Mouse (Mus musculus) MEL (cell line): ENCODE data around the gene Gm30302. TPM values are rescaled to one million over a fixed set of nuclear protein-coding genes. Genes with fewer than 3 reads are reported as not detected.

Source experiments
- DNase-seq: peaks from one replicate; pipeline ENCODE4 v3.0.0; 2011; ENCODE audit warnings: low read depth, low spot score
- H3K27ac ChIP-seq: 2 replicates; pipeline ENCODE4 v1.5.1; 2012; ENCODE audit warnings: low read depth, mild to moderate bottlenecking, control low read depth, low read length, moderate library complexity; ENCODE audit not compliant: control insufficient read depth
- H3K27me3 ChIP-seq, 2 experiments: fragments of 150-350 bp in 1 of 2; sonication (generic) in 1 of 2; 2 replicates each; pipeline ENCODE4 v1.6.1; 2012; ENCODE audit warnings: low read length in 2 of 2, mild to moderate bottlenecking in 2 of 2, improper control_type of control experiment in 1 of 2, moderate library complexity in 1 of 2; ENCODE audit not compliant: insufficient read depth in 2 of 2, control insufficient read depth in 1 of 2
- H3K36me3 ChIP-seq, 2 experiments: 2 replicates each; pipeline ENCODE4 v1.6.1; 2012 to 2014; ENCODE audit warnings: low read length in 2 of 2, improper control_type of control experiment in 1 of 2, inconsistent platforms in 1 of 2, mild to moderate bottlenecking in 1 of 2; ENCODE audit not compliant: insufficient read depth in 2 of 2, control insufficient read depth in 1 of 2
- H3K4me1 ChIP-seq, 2 experiments: fragments of 150-350 bp in 1 of 2; sonication (generic) in 1 of 2; 2 replicates each; pipeline ENCODE4 v1.6.1; 2012; ENCODE audit warnings: low read length in 2 of 2, improper control_type of control experiment in 1 of 2, mild to moderate bottlenecking in 1 of 2; ENCODE audit not compliant: insufficient read depth in 2 of 2, control insufficient read depth in 1 of 2
- H3K4me3 ChIP-seq, 2 experiments: fragments of 150-350 bp in 1 of 2; sonication (generic) in 1 of 2; 2 replicates each; pipeline ENCODE4 v1.5.1; 2012; ENCODE audit warnings: low read depth in 2 of 2, low read length in 2 of 2, mild to moderate bottlenecking in 2 of 2, moderate library complexity in 2 of 2, control low read depth in 1 of 2, improper control_type of control experiment in 1 of 2; ENCODE audit not compliant: control insufficient read depth in 1 of 2, insufficient read depth in 1 of 2
- H3K79me2 ChIP-seq: 2 replicates; pipeline ENCODE4 v1.6.1; 2012; ENCODE audit warnings: mild to moderate bottlenecking, low read length, moderate library complexity; ENCODE audit not compliant: control insufficient read depth, poor library complexity, insufficient read depth
- H3K9ac ChIP-seq: 2 replicates; pipeline ENCODE4 v1.6.1; 2012; ENCODE audit warnings: low read depth, mild to moderate bottlenecking, control low read depth, low read length, moderate library complexity; ENCODE audit not compliant: control insufficient read depth, poor library complexity, severe bottlenecking
- H3K9me3 ChIP-seq: fragments of 150-350 bp; sonication (generic); replicated peaks from 2 replicates; pipeline ENCODE4 v1.6.1; 2012; ENCODE audit warnings: mild to moderate bottlenecking, low read length, improper control_type of control experiment, moderate library complexity; ENCODE audit not compliant: insufficient read depth
- CHD1 ChIP-seq: IDR thresholded peaks from 2 replicates; pipeline ENCODE4 v1.6.1; 2012; ENCODE audit warnings: low read depth, mild to moderate bottlenecking, inconsistent platforms, low read length, improper control_type of control experiment
- CTCF ChIP-seq, 3 experiments: IDR thresholded peaks in 2 of 3; conservative IDR thresholded peaks in 1 of 3; 2 replicates each; pipeline ENCODE4 v1.5.1; 2011 to 2012; ENCODE audit warnings: low read length in 3 of 3, low read depth in 2 of 3, mild to moderate bottlenecking in 2 of 3, improper control_type of control experiment in 1 of 3, inconsistent platforms in 1 of 3, mixed read lengths in 1 of 3, moderate library complexity in 1 of 3; ENCODE audit not compliant: control insufficient read depth in 1 of 3, insufficient read depth in 1 of 3, poor library complexity in 1 of 3, severe bottlenecking in 1 of 3
- GATA1 ChIP-seq: IDR thresholded peaks from 2 replicates; pipeline ENCODE4 v1.6.1; 2011; ENCODE audit warnings: low read depth, low read length, improper control_type of control experiment
- KAT2A ChIP-seq: conservative IDR thresholded peaks from 2 replicates; pipeline ENCODE4 v1.6.1; 2012; ENCODE audit warnings: low read depth, low read length, improper control_type of control experiment, inconsistent platforms
- MXI1 ChIP-seq: IDR thresholded peaks from 2 replicates; pipeline ENCODE4 v1.6.1; 2011; ENCODE audit warnings: mild to moderate bottlenecking, low read depth, low read length, improper control_type of control experiment
- MYB ChIP-seq: IDR thresholded peaks from 2 replicates; pipeline ENCODE4 v1.6.1; 2011; ENCODE audit warnings: mild to moderate bottlenecking, low read depth, low read length, improper control_type of control experiment
- NELFE ChIP-seq: IDR thresholded peaks from 2 replicates; pipeline ENCODE4 v1.6.1; 2011; ENCODE audit warnings: low read depth, low read length, improper control_type of control experiment
- NRF1 ChIP-seq: IDR thresholded peaks from 2 replicates; pipeline ENCODE4 v1.6.1; 2014; ENCODE audit warnings: low read depth, mild to moderate bottlenecking, inconsistent platforms, low read length, improper control_type of control experiment, moderate library complexity; ENCODE audit not compliant: poor library complexity, insufficient read depth, severe bottlenecking
- POLR2A ChIP-seq, 2 experiments: IDR thresholded peaks; 2 replicates each; pipeline ENCODE4 v1.6.1; 2011 to 2012; ENCODE audit warnings: low read length in 2 of 2, mild to moderate bottlenecking in 2 of 2, control low read depth in 1 of 2, improper control_type of control experiment in 1 of 2, low read depth in 1 of 2, moderate library complexity in 1 of 2; ENCODE audit not compliant: control insufficient read depth in 1 of 2, insufficient read depth in 1 of 2, poor library complexity in 1 of 2
- POLR2AphosphoS2 ChIP-seq: IDR thresholded peaks from 2 replicates; pipeline ENCODE4 v1.6.1; 2011; ENCODE audit warnings: low read length, improper control_type of control experiment
- POLR2AphosphoS5 ChIP-seq: IDR thresholded peaks from 2 replicates; pipeline ENCODE4 v1.6.1; 2012; ENCODE audit warnings: low read depth, borderline replicate concordance, mild to moderate bottlenecking, inconsistent platforms, low read length, moderate library complexity, mixed read lengths
- RAD21 ChIP-seq: IDR thresholded peaks from 2 replicates; pipeline ENCODE4 v1.6.1; 2011; ENCODE audit warnings: mild to moderate bottlenecking, low read depth, low read length, improper control_type of control experiment
- RCOR1 ChIP-seq: IDR thresholded peaks from 2 replicates; pipeline ENCODE4 v1.6.1; 2012; ENCODE audit warnings: low read depth, mild to moderate bottlenecking, inconsistent platforms, low read length, improper control_type of control experiment
- SIN3A ChIP-seq: IDR thresholded peaks from 2 replicates; pipeline ENCODE4 v1.6.1; 2012; ENCODE audit warnings: low read length, improper control_type of control experiment, inconsistent platforms
- TAL1 ChIP-seq: IDR thresholded peaks from 2 replicates; pipeline ENCODE4 v1.6.1; 2012; ENCODE audit warnings: mild to moderate bottlenecking, inconsistent platforms, low read length, moderate library complexity, mixed read lengths
- TCF12 ChIP-seq: IDR thresholded peaks from 2 replicates; pipeline ENCODE4 v1.6.1; 2014; ENCODE audit warnings: low read depth, mild to moderate bottlenecking, inconsistent platforms, low read length, improper control_type of control experiment, moderate library complexity
- UBTF ChIP-seq: IDR thresholded peaks from 2 replicates; pipeline ENCODE4 v1.6.1; 2012; ENCODE audit warnings: low read depth, mild to moderate bottlenecking, inconsistent platforms, low read length, improper control_type of control experiment, moderate library complexity, borderline replicate concordance; ENCODE audit not compliant: insufficient read depth
- USF2 ChIP-seq, 2 experiments: IDR thresholded peaks; 2 replicates each; pipeline ENCODE4 v1.6.1; 2011 to 2012; ENCODE audit warnings: improper control_type of control experiment in 2 of 2, low read length in 2 of 2, borderline replicate concordance in 1 of 2, inconsistent platforms in 1 of 2, low read depth in 1 of 2, mild to moderate bottlenecking in 1 of 2; ENCODE audit not compliant: insufficient read depth in 1 of 2
- ZKSCAN1 ChIP-seq: IDR thresholded peaks from 2 replicates; pipeline ENCODE4 v1.6.1; 2012; ENCODE audit warnings: low read depth, mild to moderate bottlenecking, inconsistent platforms, low read length, improper control_type of control experiment, moderate library complexity
- ZMIZ1 ChIP-seq: IDR thresholded peaks from 2 replicates; pipeline ENCODE4 v1.6.1; 2012; ENCODE audit warnings: low read depth, mild to moderate bottlenecking, inconsistent platforms, low read length, improper control_type of control experiment, moderate library complexity
- polyA plus RNA-seq, 2 experiments: library from polyadenylated mRNA; stranded (reverse) in 1 of 2; unstranded in 1 of 2; fragments of >175 nt in 1 of 2; fragments of >200 nt in 1 of 2; gene quantifications; 2 replicates each; pipeline versions ENCODE4 v1.2.1 to v1.2.4; 2012; ENCODE audit warnings: low replicate concordance in 2 of 2, low read depth in 1 of 2; ENCODE audit not compliant: insufficient read length in 2 of 2, insufficient read depth in 1 of 2, missing spikeins in 1 of 2
- total RNA-seq: library from RNA; depleted of rRNA; stranded (reverse); fragments of 300-350 nt; gene quantifications from 2 replicates; pipeline ENCODE4 v1.2.3, GENCODE M21; 2012

Gene Gm30302
- total and polyA plus RNA-seq, 3 experiments, result 0.19 TPM; not detected in 2

- no peak overlapping the region for H3K9ac ChIP-seq
- H3K9me3 ChIP-seq, result no peaks in the 10 kb centered on the region
- no peaks in the 10 kb centered on the region for H3K4me1 ChIP-seq
- H3K4me3 ChIP-seq, result no peak overlapping the region
- no peak overlapping the region for H3K27ac ChIP-seq
- TF ChIP-seq USF2 (IDR thresholded peaks at IDR 0.05; ENCODE audit: borderline replicate concordance in 1 of 2, insufficient read depth in 1 of 2, low read depth in 1 of 2, low read length in 2 of 2), result no peak
- TF ChIP-seq POLR2AphosphoS2, result no peak
- TF ChIP-seq TCF12, result no peak
- no peak for TF ChIP-seq ZKSCAN1
- no peak for TF ChIP-seq SIN3A
- no peak for TF ChIP-seq UBTF
- TF ChIP-seq POLR2AphosphoS5, result no peak
- no peak for TF ChIP-seq MXI1
- no peak for TF ChIP-seq ZMIZ1
- TF ChIP-seq GATA1, result no peak
- no peak for TF ChIP-seq CHD1
- TF ChIP-seq NRF1, result no peak
- TF ChIP-seq TAL1, result no peak
- TF ChIP-seq CTCF (IDR thresholded peaks at IDR 0.05 in 2 of 3, conservative IDR thresholded peaks at IDR 0.05 in 1 of 3; ENCODE audit: control insufficient read depth in 1 of 3, insufficient read depth in 1 of 3, low read depth in 2 of 3, low read length in 3 of 3, poor library complexity in 1 of 3, severe bottlenecking in 1 of 3), result no peak
- no peak for TF ChIP-seq RAD21
- no peak for DNase-seq
- no peaks in the 10 kb centered on the region for H3K27me3 ChIP-seq
- no peaks in the 10 kb centered on the region for H3K79me2 ChIP-seq
- no peaks in the 10 kb centered on the region for H3K36me3 ChIP-seq
These were observed 10.0 kb downstream of the Gm30302 start for GRCm38 (mm10) chr13:49788563-49789393.

DNA sequence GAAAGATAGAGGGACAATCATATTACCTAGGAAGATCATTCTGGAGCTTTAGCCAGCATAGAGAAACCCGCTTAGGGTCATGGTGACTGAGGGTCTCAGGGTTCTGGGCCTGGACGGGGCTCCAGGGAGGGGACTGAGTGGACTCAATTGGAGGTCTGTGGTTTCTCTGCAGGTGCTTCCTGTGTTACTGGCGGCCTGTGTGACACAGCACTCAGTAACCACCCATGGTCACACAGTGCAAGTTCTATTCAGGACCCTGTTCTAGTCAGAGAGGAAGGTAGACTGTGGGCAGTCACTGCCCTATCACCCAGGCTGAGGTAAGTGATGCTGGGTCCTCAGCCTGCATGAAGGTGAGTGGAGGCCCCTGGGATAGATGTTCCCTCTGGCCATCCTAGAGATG is 14.9 kb downstream of the Gm30302 start:
- TF ChIP-seq NRF1, result no peak
- TF ChIP-seq CTCF (IDR thresholded peaks at IDR 0.05 in 2 of 3, conservative IDR thresholded peaks at IDR 0.05 in 1 of 3; ENCODE audit: control insufficient read depth in 1 of 3, insufficient read depth in 1 of 3, low read depth in 2 of 3, low read length in 3 of 3, poor library complexity in 1 of 3, severe bottlenecking in 1 of 3), result no peak
- no peak for TF ChIP-seq KAT2A
- no peak for TF ChIP-seq MYB
- no peak for TF ChIP-seq POLR2A (IDR thresholded peaks at IDR 0.05; ENCODE audit: control insufficient read depth in 1 of 2, insufficient read depth in 1 of 2, low read depth in 1 of 2, low read length in 2 of 2, poor library complexity in 1 of 2)
- TF ChIP-seq NELFE, result no peak
- TF ChIP-seq TAL1, result no peak
- TF ChIP-seq RCOR1, result no peak
- DNase-seq, result no peak
- no peak overlapping the region for H3K27ac ChIP-seq
- no peaks in the 10 kb centered on the region for H3K27me3 ChIP-seq
- no peaks in the 10 kb centered on the region for H3K4me1 ChIP-seq
- H3K36me3 ChIP-seq, result no peaks in the 10 kb centered on the region
- H3K4me3 ChIP-seq, result no peak overlapping the region
- no peak overlapping the region for H3K9ac ChIP-seq
- no peaks in the 10 kb centered on the region for H3K79me2 ChIP-seq
- H3K9me3 ChIP-seq, result no peaks in the 10 kb centered on the region
